Mouse (Mus musculus): ENCODE results near the gene Tmem266.

Gene Tmem266

DNA sequence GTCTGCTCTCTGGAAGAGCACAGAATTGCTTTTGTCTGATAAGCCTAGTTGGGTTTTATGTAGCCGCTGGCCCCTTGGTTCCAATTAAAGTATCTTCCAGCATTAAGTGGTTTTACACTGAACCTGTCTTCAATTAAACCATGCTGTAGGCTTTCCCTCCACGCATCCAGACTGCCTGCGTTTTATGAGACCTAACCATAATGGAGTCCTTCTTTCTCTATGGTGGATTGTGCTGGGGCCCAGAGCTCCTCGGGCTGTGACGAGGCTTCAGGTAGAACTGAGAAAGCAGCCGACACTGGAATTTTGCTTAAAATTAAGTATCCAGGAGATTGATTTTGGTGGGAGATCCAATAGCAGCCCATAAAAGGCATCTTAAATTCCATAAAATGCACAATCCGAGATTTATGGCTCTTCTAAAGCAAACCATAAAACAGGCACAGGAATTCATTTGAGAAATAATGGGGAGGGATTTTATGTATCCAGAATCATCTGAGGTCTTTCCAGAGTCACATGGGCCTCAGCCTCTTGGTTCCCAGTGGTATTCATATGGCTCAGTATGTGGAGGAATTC is 72.4 kb downstream of the Tmem266 start:
- no peak for DNase-seq (ENCODE audit: low read depth, low spot score)

- DNase-seq (ENCODE audit: low read depth, low spot score) = no peak
Measured at GRCm38 (mm10) chr9:55402276-55402675, 75.6 kb downstream of the Tmem266 start.

GRCm38 (mm10) chr9:55404256-55404655 is 77.5 kb downstream of the Tmem266 start:
- DNase-seq (ENCODE audit: low read depth, low spot score) = no peak

DNA sequence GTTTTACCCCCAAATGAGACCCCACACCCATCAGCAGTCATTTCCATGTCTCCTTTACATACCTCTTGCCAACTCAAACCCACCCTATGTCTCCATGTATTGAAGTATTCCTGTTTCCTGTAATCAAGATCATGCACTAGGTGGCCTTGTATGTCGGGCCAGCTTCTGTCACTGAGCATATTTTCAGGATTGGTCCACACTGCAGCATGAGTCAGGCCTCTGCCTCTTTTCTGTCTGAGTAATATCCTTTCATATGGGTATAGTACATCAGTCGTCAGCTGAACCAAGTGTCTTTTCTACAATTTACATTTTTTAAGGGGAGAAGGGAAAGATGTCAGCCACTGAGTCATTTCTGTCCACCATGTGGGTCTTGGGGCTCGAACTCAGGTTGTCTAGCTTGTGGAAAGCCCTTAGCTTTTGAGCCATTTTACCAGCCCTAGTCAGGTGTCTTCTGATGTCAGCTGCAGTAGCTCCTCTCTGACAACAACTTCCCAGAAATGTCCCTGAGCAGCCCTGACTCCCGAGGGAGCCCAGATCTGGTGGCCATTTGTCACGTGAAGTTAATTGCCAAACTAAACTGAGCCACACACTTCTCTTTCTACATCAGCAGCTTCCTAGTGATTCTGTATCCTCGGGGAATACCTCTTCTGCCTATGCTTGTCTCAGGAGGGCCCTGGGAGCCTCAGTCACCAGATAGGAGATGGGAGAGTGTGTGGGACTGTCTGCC is 78.4 kb downstream of the Tmem266 start:
- DNase-seq (ENCODE audit: low read depth, low spot score) = no peak

GRCm38 (mm10) chr9:55406773-55407172 is 80.1 kb downstream of the Tmem266 start:
- no peak for DNase-seq (ENCODE audit: low read depth, low spot score)

DNA sequence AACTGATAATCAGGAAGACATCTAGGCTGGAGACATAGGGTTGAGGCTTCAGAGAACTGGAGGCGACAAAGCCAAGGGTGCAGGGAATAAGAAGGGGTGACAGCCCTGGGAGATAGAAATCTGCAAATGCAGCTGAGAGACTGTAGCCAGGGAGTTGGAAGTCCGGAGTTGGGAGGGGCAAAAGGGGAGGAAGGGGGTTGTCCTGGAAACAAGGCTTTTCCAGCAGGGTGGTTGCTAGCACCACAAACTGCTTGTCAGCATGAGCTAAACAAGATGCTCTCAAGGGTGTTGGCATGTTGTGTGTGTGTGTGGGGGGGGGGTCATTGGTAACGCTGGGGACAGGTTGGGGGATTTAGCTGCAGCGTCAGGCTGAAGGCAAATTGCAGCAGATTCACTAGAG is 82.1 kb downstream of the Tmem266 start:
- DNase-seq (ENCODE audit: low read depth, low spot score) = no peak

- no peak for DNase-seq (ENCODE audit: low read depth, low spot score)
Measured at GRCm38 (mm10) chr9:55409833-55410232, 83.1 kb downstream of the Tmem266 start.

DNA sequence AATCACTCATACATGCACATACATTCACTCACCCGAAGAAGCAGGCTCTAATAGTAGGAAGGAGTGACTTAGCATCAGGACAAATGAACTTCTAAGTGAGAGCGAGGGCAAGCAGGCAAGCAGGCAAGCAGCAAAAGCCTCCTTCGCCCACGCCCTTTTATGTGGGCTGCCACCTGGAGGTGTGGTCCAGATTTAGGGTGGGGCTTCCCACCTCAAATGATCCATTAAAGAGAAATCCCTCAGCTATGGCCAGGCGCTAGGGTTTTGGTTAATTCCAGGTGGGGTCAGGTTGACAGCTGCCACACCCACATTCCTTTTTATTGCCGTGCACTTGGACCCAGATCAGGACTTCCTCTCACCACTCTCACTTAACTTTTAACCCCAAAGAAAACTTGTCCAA is 83.7 kb downstream of the Tmem266 start:
- DNase-seq (ENCODE audit: low read depth, low spot score) = no peak

DNA sequence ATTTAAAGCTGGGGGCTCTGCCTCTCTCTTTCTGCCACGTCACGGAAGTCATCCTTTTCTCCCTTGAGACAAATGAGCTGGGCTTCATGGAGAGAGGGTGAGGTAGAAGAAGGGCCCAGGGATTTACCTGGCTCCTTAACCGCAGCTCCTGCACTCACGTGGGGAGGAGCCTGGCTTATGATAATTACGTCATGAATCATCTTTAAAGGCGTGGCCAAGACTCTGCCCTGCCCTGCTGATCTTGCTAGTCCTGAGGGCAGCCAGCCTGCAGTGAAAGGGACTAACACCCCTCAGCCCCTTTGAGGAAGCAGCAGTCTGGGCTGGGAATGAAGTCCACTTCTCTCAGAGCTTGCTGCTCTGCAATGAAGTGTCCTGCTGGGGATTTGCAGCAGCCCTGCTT is 84.4 kb downstream of the Tmem266 start:
- no peak for DNase-seq (ENCODE audit: low read depth, low spot score)

DNA sequence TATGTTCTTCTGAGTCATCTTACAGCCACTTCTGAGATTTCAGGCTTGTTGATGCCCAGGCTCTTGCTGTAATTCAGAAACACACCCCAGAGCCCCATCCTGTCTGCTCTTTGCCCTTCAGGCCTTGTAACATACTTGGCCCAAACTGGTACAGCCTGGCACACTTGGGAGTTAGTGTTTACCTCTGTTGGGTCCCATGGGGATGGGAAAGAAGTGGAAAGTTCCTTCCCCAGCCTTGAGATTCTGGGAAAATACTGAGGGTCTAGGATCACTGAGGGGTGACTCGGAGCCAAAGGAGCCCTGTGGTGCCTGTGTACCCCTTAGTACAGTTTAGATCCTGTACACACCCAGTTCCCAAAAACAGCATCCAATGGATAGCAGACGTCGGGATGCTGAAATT is 95.1 kb downstream of the Tmem266 start:
- no peak for DNase-seq (ENCODE audit: low read depth, low spot score)

- DNase-seq (ENCODE audit: low read depth, low spot score) = no peak
Measured at GRCm38 (mm10) chr9:55423451-55424424, 97.0 kb downstream of the Tmem266 start.

DNA sequence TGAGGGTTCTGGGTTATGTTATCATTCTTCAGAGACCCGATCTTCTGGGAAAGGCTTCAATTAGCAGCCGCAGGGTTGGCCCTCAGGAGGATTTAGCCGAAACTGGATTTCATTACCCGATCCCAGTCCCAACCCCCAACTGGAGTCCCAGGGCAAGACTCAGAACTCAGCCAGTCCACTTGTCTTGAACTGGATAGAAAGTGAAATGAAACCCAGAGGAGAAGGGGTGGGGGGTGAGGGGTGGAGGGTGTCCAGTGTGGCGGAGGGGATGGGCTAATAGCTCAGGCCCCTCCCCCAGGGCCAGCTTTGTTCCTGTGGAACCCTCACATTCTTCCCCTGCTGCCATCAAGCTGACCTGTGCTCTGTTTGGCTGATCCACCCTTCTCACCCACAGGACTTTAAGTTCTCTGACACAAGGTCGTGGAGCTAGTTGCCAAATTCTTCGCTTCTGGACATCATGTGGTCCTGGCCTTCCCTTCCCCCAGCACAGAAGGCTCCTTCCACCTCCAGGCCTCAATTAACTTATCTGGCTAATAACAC is 98.6 kb downstream of the Tmem266 start:
- no peak for DNase-seq (ENCODE audit: low read depth, low spot score)

DNA sequence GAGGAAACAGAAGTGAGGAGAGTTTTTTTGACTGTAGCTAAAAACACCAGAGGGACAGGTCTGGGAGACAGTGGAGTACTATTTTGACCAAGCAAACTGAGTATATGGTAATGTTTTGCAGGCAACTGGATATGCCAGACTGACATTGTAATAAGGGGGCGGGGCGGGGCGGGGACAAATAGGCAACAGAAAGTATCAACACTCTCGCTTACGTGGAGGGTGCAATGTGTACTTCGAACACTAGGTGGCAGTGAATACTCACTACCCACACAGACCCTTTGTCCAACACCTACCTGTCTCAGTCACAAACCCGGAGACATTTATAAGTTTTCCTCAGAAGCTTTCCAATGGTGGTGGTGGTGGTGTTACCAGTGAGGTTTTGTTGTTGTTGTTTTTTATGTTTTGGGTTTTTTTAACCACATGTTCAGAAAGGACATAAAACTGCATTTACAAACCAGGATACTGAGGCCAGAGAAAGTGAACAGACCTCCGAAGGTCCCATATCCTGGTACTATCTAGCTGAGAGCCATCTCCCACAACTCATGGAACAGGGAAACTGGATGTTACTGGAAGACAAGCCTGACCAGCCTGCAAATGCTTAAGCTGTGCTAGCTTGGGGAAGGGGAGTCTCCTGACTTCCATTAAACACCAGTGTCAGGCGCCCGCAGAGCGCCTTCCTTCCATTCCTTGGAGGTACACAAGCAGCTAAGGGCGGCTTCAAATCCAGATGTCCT is 102.7 kb downstream of the Tmem266 start:
- peak; percentile 86 for DNase-seq (ENCODE audit: low read depth, low spot score)

DNA sequence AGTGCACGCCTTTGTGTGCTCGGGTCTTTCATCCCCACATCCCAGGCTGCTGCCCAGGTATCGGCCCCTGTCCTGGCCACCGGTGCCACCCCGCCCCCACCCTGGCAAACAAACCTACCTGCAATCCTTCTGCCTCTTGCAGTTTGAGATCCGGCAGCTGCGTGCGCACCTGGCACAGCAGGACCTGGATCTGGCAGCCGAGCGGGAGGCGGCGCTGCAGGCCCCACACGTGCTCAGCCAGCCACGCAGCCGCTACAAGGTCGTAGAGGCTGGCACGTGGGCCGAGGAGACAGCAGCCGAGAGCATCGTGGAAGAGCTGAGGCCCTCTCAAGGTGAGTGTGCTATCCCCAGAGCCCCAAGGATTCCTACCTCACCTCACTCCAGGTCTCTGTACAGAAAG is 103.4 kb downstream of the Tmem266 start:
- no peak for DNase-seq (ENCODE audit: low read depth, low spot score)

DNA sequence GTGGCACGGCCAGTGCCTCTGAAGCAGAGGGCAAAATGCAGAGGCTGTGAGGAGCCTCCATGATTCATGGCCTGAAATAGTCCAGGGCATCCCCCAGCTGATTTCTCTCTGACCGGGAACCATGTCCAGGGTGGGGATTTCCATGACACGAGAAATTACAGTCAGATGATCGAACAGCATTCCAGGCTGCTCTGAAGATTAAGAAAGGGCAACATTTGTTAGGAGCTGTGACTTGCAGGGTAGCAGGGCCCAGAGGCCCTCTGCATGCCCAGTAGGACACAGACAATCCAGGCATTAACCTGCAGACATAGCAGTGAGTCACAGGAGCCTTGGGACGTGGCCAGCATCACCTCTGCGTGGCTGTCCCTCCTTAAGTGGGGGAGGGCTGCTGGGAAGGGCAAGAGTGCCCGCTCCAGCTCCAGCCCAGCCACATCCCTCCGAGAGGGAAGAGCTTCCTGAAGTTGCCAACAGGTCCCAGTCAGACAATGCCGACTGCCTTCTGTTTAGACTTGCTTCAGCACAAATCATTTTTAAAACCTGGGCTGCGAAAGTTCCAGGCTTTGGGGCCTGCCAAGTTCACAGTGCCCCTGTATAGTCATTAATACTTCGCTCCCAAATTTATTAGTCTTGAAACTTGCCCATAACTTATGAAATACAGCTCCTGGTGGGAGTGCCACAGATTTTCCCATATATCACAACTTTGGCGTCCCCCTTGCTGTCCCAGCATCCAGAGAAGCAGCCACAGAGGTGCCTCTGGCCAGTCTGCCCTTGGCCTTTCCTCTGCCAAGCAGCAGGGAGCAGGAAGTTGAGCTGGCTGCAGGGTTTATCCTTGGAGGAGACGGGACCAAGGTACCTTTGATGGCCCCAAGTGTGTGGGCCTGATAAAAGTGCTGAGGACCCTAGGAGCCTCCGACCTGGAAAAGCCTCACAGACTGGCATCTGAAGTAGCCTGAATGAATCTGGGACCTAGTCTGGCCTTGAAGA is 105.9 kb downstream of the Tmem266 start:
- no peak for DNase-seq (ENCODE audit: low read depth, low spot score)

DNA sequence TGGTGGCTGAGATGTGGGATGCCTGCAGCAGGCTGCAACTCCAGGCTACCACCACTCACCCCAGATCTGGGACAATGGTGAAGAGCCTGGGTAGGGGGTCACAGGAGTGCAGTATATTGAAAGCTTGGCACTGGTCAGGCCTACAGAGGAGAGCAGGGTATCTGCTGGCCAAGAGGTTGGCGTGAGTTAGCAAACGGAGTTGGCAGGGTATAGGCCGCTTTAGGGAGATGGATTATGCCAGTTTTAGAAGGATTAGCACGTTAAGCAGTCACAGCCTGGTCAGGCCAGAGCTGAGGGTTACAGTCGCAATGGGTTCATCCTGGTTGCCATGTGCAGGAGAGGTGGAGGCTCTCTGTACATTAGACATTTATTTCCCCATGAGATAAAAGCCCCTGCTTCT is 107.2 kb downstream of the Tmem266 start:
- no peak for DNase-seq (ENCODE audit: low read depth, low spot score)

DNA sequence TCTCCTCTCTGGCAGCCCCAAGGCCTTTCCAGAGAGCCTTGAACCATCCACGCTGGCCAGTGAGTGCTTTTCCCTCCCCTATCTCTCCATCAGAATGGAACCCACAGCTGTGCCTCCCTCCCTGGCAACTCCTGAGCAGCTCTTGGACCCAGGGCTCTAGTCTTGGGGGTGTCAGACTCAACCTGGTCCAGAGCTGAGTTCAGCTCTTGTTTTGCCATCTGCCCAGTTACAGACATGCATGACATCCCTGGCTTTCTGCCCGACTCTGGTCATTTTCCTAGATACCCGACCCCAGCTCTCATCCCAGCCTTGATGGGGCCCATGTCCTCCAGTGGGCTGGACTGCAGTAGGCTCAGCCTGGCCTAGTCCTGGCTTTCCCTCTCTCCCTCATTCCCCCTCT is 111.7 kb downstream of the Tmem266 start:
- no peak for DNase-seq (ENCODE audit: low read depth, low spot score)

- no peak for DNase-seq (ENCODE audit: low read depth, low spot score)
Measured at GRCm38 (mm10) chr9:55439206-55439780, 112.6 kb downstream of the Tmem266 start.

GRCm38 (mm10) chr9:55447509-55447908 is 120.8 kb downstream of the Tmem266 start:
- DNase-seq (ENCODE audit: low read depth, low spot score) = no peak

DNA sequence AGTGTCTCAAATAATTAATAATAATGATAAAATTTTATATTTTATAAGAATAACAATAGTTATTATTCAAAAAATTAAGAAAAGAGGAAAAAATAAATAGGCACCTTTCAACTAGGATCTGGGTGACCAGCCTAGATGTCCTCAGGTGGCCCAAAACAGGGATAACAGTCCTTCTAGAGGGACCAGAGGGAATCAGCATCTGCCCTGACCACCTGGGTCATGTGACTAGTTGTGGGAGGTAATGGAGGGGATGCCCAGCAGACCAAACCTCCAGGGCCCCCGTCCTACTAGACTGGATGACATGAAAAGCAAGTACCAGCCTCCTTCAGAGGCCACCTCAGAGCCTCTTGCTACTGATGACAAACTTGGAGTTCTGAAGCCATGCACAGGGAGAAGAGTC is 122.4 kb downstream of the Tmem266 start:
- no peak for DNase-seq (ENCODE audit: low read depth, low spot score)
